In the genomic region with DNA sequence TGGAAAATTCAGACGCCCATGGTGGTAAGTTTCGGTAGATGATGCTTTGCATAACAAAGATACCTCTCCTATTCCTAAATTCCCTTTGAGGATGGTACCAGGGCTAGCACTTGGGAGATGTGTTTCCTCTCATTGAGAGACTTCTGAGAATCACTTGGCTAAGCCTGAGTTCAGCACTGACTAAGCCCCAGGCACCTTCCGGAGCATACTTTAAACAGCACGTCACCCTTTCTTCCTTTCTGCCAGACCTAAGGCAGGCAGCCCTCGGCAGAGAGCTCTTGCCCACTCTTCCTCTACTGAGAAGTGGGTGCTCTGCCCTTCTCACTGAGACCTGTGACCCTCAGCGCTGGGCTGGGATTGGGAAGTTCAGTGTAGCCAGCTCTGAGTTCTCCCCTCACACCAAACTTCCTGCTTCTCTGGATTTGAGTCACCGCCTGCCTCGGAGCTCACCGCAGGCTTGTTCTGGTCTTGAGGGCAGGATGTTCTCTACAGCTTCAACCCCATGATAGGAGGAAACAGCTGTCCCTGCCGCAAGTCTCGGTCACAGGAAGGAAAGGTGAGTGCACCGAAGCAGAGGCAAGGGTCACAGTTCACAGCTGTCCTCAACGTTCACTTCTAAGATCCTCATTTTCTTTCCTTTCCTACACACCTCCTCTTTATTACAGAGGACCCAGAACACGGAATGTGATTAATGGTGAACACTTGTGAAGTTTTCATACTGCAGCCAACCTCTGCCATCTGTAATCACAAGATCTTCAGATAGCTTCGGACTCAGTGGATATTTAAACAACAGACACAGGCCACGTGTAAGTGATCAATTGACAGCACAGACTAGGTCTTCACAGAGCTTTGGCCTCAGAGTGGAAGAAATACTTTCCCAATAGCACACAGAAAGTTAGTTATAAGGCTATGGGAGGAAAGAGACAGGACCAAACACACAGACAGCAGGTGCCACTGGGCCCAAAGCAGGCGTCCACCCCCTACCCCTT, we compare ENCODE assay signal across 9 mouse cellular contexts. TPM values are rescaled to one million over a fixed set of nuclear protein-coding genes. Genes with fewer than 3 reads are reported as not detected.
DNase-seq lines count a peak whose midpoint lies in the region; ATAC-seq lines count a peak whose summit lies in the region.
"Had no signal": no experiment of that assay in that cellular context is flagged by ENCODE, and none has a peak within 500 bp of the region (broad histone marks: within the 10 kb centered on the region; RNA-seq: fewer than 3 reads in every experiment).

No protein-coding gene starts in this region.

- no peaks in the 10 kb centered on the region for H3K27me3 ChIP-seq in liver, embryonic 15.5 days
- no peaks in the 10 kb centered on the region for H3K27me3 ChIP-seq in hindbrain, embryonic 16.5 days (replicated peaks; ENCODE audit: control insufficient read depth, insufficient read depth, low read length)

- H3K4me3 ChIP-seq in liver, embryonic 15.5 days (replicated peaks) = no peak overlapping the region
- H3K4me3 ChIP-seq in hindbrain, embryonic 16.5 days (ENCODE audit: low read length) = no peak overlapping the region

- 18% methylated on average over 17 of the region's 17 CpGs for WGBS in liver, embryonic 15.5 days (ENCODE audit: insufficient replicate concordance)
- 76% methylated on average over 17 of the region's 17 CpGs for WGBS in hindbrain, embryonic 16.5 days

- peak; percentile 31; the same call in 1 of the 2 replicates for ATAC-seq in liver, embryonic 15.5 days (ENCODE audit: insufficient read depth)
- ATAC-seq in hindbrain, embryonic 16.5 days = no peak

- H3K36me3 ChIP-seq in liver, embryonic 15.5 days (replicated peaks) = no peaks in the 10 kb centered on the region
- no peaks in the 10 kb centered on the region for H3K36me3 ChIP-seq in hindbrain, embryonic 16.5 days (ENCODE audit: control insufficient read depth, insufficient read depth, low read length)

- no peak overlapping the region for H3K9ac ChIP-seq in liver, embryonic 15.5 days
- no peak overlapping the region for H3K9ac ChIP-seq in hindbrain, embryonic 16.5 days (ENCODE audit: low read depth, low read length)

- no peaks in the 10 kb centered on the region for H3K9me3 ChIP-seq in liver, embryonic 15.5 days (replicated peaks)
- H3K9me3 ChIP-seq in hindbrain, embryonic 16.5 days (ENCODE audit: control insufficient read depth, low read length) = no peaks in the 10 kb centered on the region

- H3K4me2 ChIP-seq in liver, embryonic 15.5 days = no peak overlapping the region
- H3K4me2 ChIP-seq in hindbrain, embryonic 16.5 days (ENCODE audit: low read length) = no peak overlapping the region

- H3K27ac ChIP-seq in liver, embryonic 15.5 days (replicated peaks) = no peak overlapping the region
- H3K27ac ChIP-seq in hindbrain, embryonic 16.5 days (ENCODE audit: low read depth, low read length) = no peak overlapping the region

- no peaks in the 10 kb centered on the region for H3K4me1 ChIP-seq in liver, embryonic 15.5 days (replicated peaks)
- no peaks in the 10 kb centered on the region for H3K4me1 ChIP-seq in hindbrain, embryonic 16.5 days (ENCODE audit: control insufficient read depth, insufficient read depth, low read depth, low read length)

- peak; percentile 89 for DNase-seq in T-cell, adult 2 months (ENCODE audit: low spot score)
- peak; percentile 8 to 14 for DNase-seq in heart, postnatal 14 days
- DNase-seq in spleen, adult 18-20 months = peak; percentile 63 to 71
- DNase-seq in urinary bladder, postnatal 4 days (ENCODE audit: low spot score in 2 of 2) = no peak
- DNase-seq in left cerebral cortex, postnatal 14 days (ENCODE audit: low spot score in 2 of 2) = no peak
- no peak for DNase-seq in embryo, embryonic 10 days (ENCODE audit: low spot score)

- intact Hi-C loops in heart, postnatal 14 days (cut with DNase I) = no loop called here
- intact Hi-C loops in left cerebral cortex, postnatal 14 days (cut with DNase I) = no loop called here

RNA-seq across cellular contexts. Expression of gene AA467197, which starts 15.6 kb away (rescaled TPM):
- total RNA-seq in heart, postnatal 14 days (2021) = under 1 TPM in 1 of 2 experiments, not detected in 1; 0.46 TPM
- 1.3 and 2.1 TPM in 2 replicates for polyA plus RNA-seq in liver, embryonic 15.5 days (2015; fragmentation: Nextera tagmentation; extraction: Ambion mirVana)
- polyA plus RNA-seq in hindbrain, embryonic 16.5 days (2015; fragmentation: Nextera tagmentation; extraction: Ambion mirVana) = 0.69 and 0.91 TPM in 2 replicates
- under 1 TPM; 0.46 to 0.63 TPM for total RNA-seq in left cerebral cortex, postnatal 14 days (2021)
- polyA plus RNA-seq: brain, embryonic 14.5 days had no signal

RNA-seq across cellular contexts. Expression of gene Gatm, which starts 41.3 kb away (rescaled TPM):
- 1 to 10 TPM; 5.3 to 6.3 TPM for total RNA-seq in heart, postnatal 14 days (2021)
- 29.4 and 31.9 TPM in 2 replicates for polyA plus RNA-seq in liver, embryonic 15.5 days (2015; fragmentation: Nextera tagmentation; extraction: Ambion mirVana)
- polyA plus RNA-seq in hindbrain, embryonic 16.5 days (2015; fragmentation: Nextera tagmentation; extraction: Ambion mirVana) = 59.9 and 61.8 TPM in 2 replicates
- total RNA-seq in left cerebral cortex, postnatal 14 days (2021) = 10 to 100 TPM; 56.6 to 58.7 TPM

RNA-seq across cellular contexts. Expression of gene Slc30a4, which starts 50.1 kb away (rescaled TPM):
- 10 to 100 TPM; 10.7 to 11.4 TPM for total RNA-seq in heart, postnatal 14 days (2021)
- 1.1 TPM in 2 replicates for polyA plus RNA-seq in liver, embryonic 15.5 days (2015; fragmentation: Nextera tagmentation; extraction: Ambion mirVana)
- 4.9 and 6.6 TPM in 2 replicates for polyA plus RNA-seq in hindbrain, embryonic 16.5 days (2015; fragmentation: Nextera tagmentation; extraction: Ambion mirVana)
- total RNA-seq in left cerebral cortex, postnatal 14 days (2021) = 10 to 100 TPM; 38.0 to 40.9 TPM

Comparison
In these comparisons a context has a peak if more than half of its experiments do, and no peak if none do; other contexts are left out.
1. DNase-seq: peak in T-cell, adult 2 months (single experiment), heart, postnatal 14 days (2 of 2) and spleen, adult 18-20 months (2 of 2); none in urinary bladder, postnatal 4 days (0 of 2), left cerebral cortex, postnatal 14 days (0 of 2) and embryo, embryonic 10 days (single experiment).
2. RNA of gene Gatm, which starts 41.3 kb away (total RNA-seq): 56.6 to 58.7 TPM in left cerebral cortex, postnatal 14 days; 5.3 to 6.3 TPM in heart, postnatal 14 days; every median in the first group is over 4 times any median in the second.